Mouse (Mus musculus): ENCODE measurements around the gene Jagn1. TPM values are rescaled to one million over a fixed set of nuclear protein-coding genes. Genes with fewer than 3 reads are reported as not detected.

Gene Jagn1
- polyA plus RNA-seq, 1 experiment from 2014 or later, result 66.1 TPM

- H3K4me2 ChIP-seq (ENCODE audit: low read depth, low read length, severe bottlenecking), result peak within 1 kb of the TSS; percentile 19; the same call in 1 of the 2 replicates
- H3K4me3 ChIP-seq (ENCODE audit: low read depth, low read length), result no peak within 1 kb of the TSS
- H3K27ac ChIP-seq (ENCODE audit: low read depth, low read length), result no peak within 1 kb of the TSS
- H3K9ac ChIP-seq (ENCODE audit: low read length), result peak within 1 kb of the TSS; percentile 6; the same call in 1 of the 2 replicates
- peaks cover 7% of the 10 kb centered on the region for H3K27me3 ChIP-seq (ENCODE audit: control insufficient read depth, insufficient read depth, low read length)
- no peak for DNase-seq (ENCODE audit: low spot score)
- peaks cover 8% of the 10 kb centered on the region; the same call in 1 of the 2 replicates for H3K4me1 ChIP-seq (replicated peaks; ENCODE audit: control insufficient read depth, insufficient read depth, low read length)
- no peaks in the 10 kb centered on the region for H3K36me3 ChIP-seq (ENCODE audit: control insufficient read depth, insufficient read depth, low read length)
- ATAC-seq (replicated peaks; ENCODE audit: low FRiP score), result no peak
- 22% methylated on average over 12 of the region's 12 CpGs for WGBS
- no peaks in the 10 kb centered on the region for H3K9me3 ChIP-seq (ENCODE audit: control insufficient read depth, low read length)
Measured at GRCm38 (mm10) chr6:113471297-113471936, 29.0 kb downstream of the Jagn1 start, which contains the start of gene Il17rc. Il17rc (plus strand) TSS chr6:113471427.

GRCm38 (mm10) chr6:113472061-113472460, 29.7 kb downstream of the Jagn1 start:
- peaks cover 7% of the 10 kb centered on the region for H3K27me3 ChIP-seq (ENCODE audit: control insufficient read depth, insufficient read depth, low read length)

GRCm38 (mm10) chr6:113473246-113473645, 30.9 kb downstream of the Jagn1 start:
- ATAC-seq (replicated peaks; ENCODE audit: low FRiP score) (no peak), DNase-seq (ENCODE audit: low spot score) (no peak)
- WGBS, result 87% methylated on average over 2 of the region's 2 CpGs
- Histone ChIP-seq H3K4me3 (ENCODE audit: low read depth, low read length) (no peak overlapping the region), H3K27me3 (ENCODE audit: control insufficient read depth, insufficient read depth, low read length) (peaks cover 7% of the 10 kb centered on the region), H3K9ac (ENCODE audit: low read length) (no peak overlapping the region), H3K4me1 (replicated peaks; ENCODE audit: control insufficient read depth, insufficient read depth, low read length) (peaks cover 8% of the 10 kb centered on the region; the same call in 1 of the 2 replicates), H3K4me2 (ENCODE audit: low read depth, low read length, severe bottlenecking) (no peak overlapping the region), H3K9me3 (ENCODE audit: control insufficient read depth, low read length) (no peaks in the 10 kb centered on the region), H3K27ac (ENCODE audit: low read depth, low read length) (no peak overlapping the region), H3K36me3 (ENCODE audit: control insufficient read depth, insufficient read depth, low read length) (no peaks in the 10 kb centered on the region)

More at GRCm38 (mm10) chr6:113472061-113472460, 29.7 kb downstream of the Jagn1 start:
- H3K27ac ChIP-seq (ENCODE audit: low read depth, low read length), result no peak overlapping the region
- H3K36me3 ChIP-seq (ENCODE audit: control insufficient read depth, insufficient read depth, low read length), result no peaks in the 10 kb centered on the region
- H3K4me2 ChIP-seq (ENCODE audit: low read depth, low read length, severe bottlenecking), result no peak overlapping the region
- peaks cover 8% of the 10 kb centered on the region; the same call in 1 of the 2 replicates for H3K4me1 ChIP-seq (replicated peaks; ENCODE audit: control insufficient read depth, insufficient read depth, low read length)
- H3K4me3 ChIP-seq (ENCODE audit: low read depth, low read length), result no peak overlapping the region
- no peaks in the 10 kb centered on the region for H3K9me3 ChIP-seq (ENCODE audit: control insufficient read depth, low read length)
- WGBS, result 65% methylated on average over 10 of the region's 10 CpGs
- no peak overlapping the region for H3K9ac ChIP-seq (ENCODE audit: low read length)
- ATAC-seq (replicated peaks; ENCODE audit: low FRiP score) (no peak), DNase-seq (ENCODE audit: low spot score) (no peak)

- H3K4me1 ChIP-seq (replicated peaks; ENCODE audit: control insufficient read depth, insufficient read depth, low read length), result peaks cover 8% of the 10 kb centered on the region; the same call in 1 of the 2 replicates
- WGBS, result 86% methylated on average over 6 of the region's 6 CpGs
- H3K4me3 ChIP-seq (ENCODE audit: low read depth, low read length), result no peak overlapping the region
- ATAC-seq (replicated peaks; ENCODE audit: low FRiP score) (no peak), DNase-seq (ENCODE audit: low spot score) (no peak)
- H3K27ac ChIP-seq (ENCODE audit: low read depth, low read length), result no peak overlapping the region
- H3K4me2 ChIP-seq (ENCODE audit: low read depth, low read length, severe bottlenecking), result no peak overlapping the region
- H3K36me3 ChIP-seq (ENCODE audit: control insufficient read depth, insufficient read depth, low read length), result no peaks in the 10 kb centered on the region
- no peaks in the 10 kb centered on the region for H3K9me3 ChIP-seq (ENCODE audit: control insufficient read depth, low read length)
- no peak overlapping the region for H3K9ac ChIP-seq (ENCODE audit: low read length)
- H3K27me3 ChIP-seq (ENCODE audit: control insufficient read depth, insufficient read depth, low read length), result peaks cover 7% of the 10 kb centered on the region
Measured at GRCm38 (mm10) chr6:113473715-113474114, 31.3 kb downstream of the Jagn1 start.

- H3K4me2 ChIP-seq (ENCODE audit: low read depth, low read length, severe bottlenecking), result no peak overlapping the region
- no peaks in the 10 kb centered on the region for H3K36me3 ChIP-seq (ENCODE audit: control insufficient read depth, insufficient read depth, low read length)
- DNase-seq (ENCODE audit: low spot score) (no peak), ATAC-seq (replicated peaks; ENCODE audit: low FRiP score) (no peak)
- no peak overlapping the region for H3K4me3 ChIP-seq (ENCODE audit: low read depth, low read length)
- 69% methylated on average over 7 of the region's 7 CpGs for WGBS
- no peaks in the 10 kb centered on the region for H3K27me3 ChIP-seq (ENCODE audit: control insufficient read depth, insufficient read depth, low read length)
- H3K27ac ChIP-seq (ENCODE audit: low read depth, low read length), result no peak overlapping the region
- H3K4me1 ChIP-seq (replicated peaks; ENCODE audit: control insufficient read depth, insufficient read depth, low read length), result peaks cover 5% of the 10 kb centered on the region; the same call in 1 of the 2 replicates
- H3K9me3 ChIP-seq (ENCODE audit: control insufficient read depth, low read length), result no peaks in the 10 kb centered on the region
- no peak overlapping the region for H3K9ac ChIP-seq (ENCODE audit: low read length)
Measured at GRCm38 (mm10) chr6:113477353-113477752, 35.0 kb downstream of the Jagn1 start.

GRCm38 (mm10) chr6:113478906-113479305, 36.5 kb downstream of the Jagn1 start:
- Histone ChIP-seq H3K27me3 (ENCODE audit: control insufficient read depth, insufficient read depth, low read length) (no peaks in the 10 kb centered on the region), H3K4me3 (ENCODE audit: low read depth, low read length) (no peak overlapping the region), H3K4me2 (ENCODE audit: low read depth, low read length, severe bottlenecking) (no peak overlapping the region), H3K4me1 (replicated peaks; ENCODE audit: control insufficient read depth, insufficient read depth, low read length) (peaks cover 7% of the 10 kb centered on the region), H3K9ac (ENCODE audit: low read length) (no peak overlapping the region), H3K27ac (ENCODE audit: low read depth, low read length) (no peak overlapping the region), H3K36me3 (ENCODE audit: control insufficient read depth, insufficient read depth, low read length) (no peaks in the 10 kb centered on the region), H3K9me3 (ENCODE audit: control insufficient read depth, low read length) (no peaks in the 10 kb centered on the region)
- no peak for DNase-seq (ENCODE audit: low spot score)
- 84% methylated on average over 10 of the region's 10 CpGs for WGBS
- ATAC-seq (replicated peaks; ENCODE audit: low FRiP score), result no peak

GRCm38 (mm10) chr6:113480555-113481373, 38.4 kb downstream of the Jagn1 start:
- Histone ChIP-seq H3K27ac (ENCODE audit: low read depth, low read length) (no peak overlapping the region), H3K9ac (ENCODE audit: low read length) (no peak overlapping the region), H3K36me3 (ENCODE audit: control insufficient read depth, insufficient read depth, low read length) (no peaks in the 10 kb centered on the region), H3K4me3 (ENCODE audit: low read depth, low read length) (no peak overlapping the region), H3K27me3 (ENCODE audit: control insufficient read depth, insufficient read depth, low read length) (no peaks in the 10 kb centered on the region), H3K4me1 (replicated peaks; ENCODE audit: control insufficient read depth, insufficient read depth, low read length) (peaks cover 8% of the 10 kb centered on the region), H3K4me2 (ENCODE audit: low read depth, low read length, severe bottlenecking) (no peak overlapping the region), H3K9me3 (ENCODE audit: control insufficient read depth, low read length) (no peaks in the 10 kb centered on the region)
- 71% methylated on average over 18 of the region's 18 CpGs for WGBS
- ATAC-seq (replicated peaks; ENCODE audit: low FRiP score) (no peak), DNase-seq (ENCODE audit: low spot score) (no peak)

- Histone ChIP-seq H3K27ac (ENCODE audit: low read depth, low read length) (peak overlapping the region; percentile 73), H3K36me3 (ENCODE audit: control insufficient read depth, insufficient read depth, low read length) (no peaks in the 10 kb centered on the region), H3K9ac (ENCODE audit: low read length) (peak overlapping the region; percentile 79), H3K4me1 (replicated peaks; ENCODE audit: control insufficient read depth, insufficient read depth, low read length) (peaks cover 8% of the 10 kb centered on the region), H3K4me3 (ENCODE audit: low read depth, low read length) (peak overlapping the region; percentile 62), H3K9me3 (ENCODE audit: control insufficient read depth, low read length) (no peaks in the 10 kb centered on the region), H3K27me3 (ENCODE audit: control insufficient read depth, insufficient read depth, low read length) (no peaks in the 10 kb centered on the region), H3K4me2 (ENCODE audit: low read depth, low read length, severe bottlenecking) (peak overlapping the region; percentile 88)
- DNase-seq (ENCODE audit: low spot score), result peak; percentile 72
- ATAC-seq (replicated peaks; ENCODE audit: low FRiP score), result peak; percentile 52
- under 1% methylated on average over 65 of the region's 65 CpGs for WGBS
Measured at GRCm38 (mm10) chr6:113482477-113483099, 40.2 kb downstream of the Jagn1 start.

Data from forebrain, embryonic 11.5 days (tissue).